Mouse (Mus musculus): ENCODE measurements around the gene Tma7. TPM values are rescaled to one million over a fixed set of nuclear protein-coding genes. Genes with fewer than 3 reads are reported as not detected.

Gene Tma7
- polyA plus RNA-seq, 1 experiment from 2014 or later, result 729 TPM

- Histone ChIP-seq H3K4me1 (peaks cover 39% of the 10 kb centered on the region), H3K27me3 (no peaks in the 10 kb centered on the region), H3K27ac (replicated peaks) (no peak overlapping the region), H3K4me3 (no peak overlapping the region), H3K4me2 (replicated peaks) (no peak overlapping the region), H3K9ac (replicated peaks) (no peak overlapping the region), H3K9me3 (no peaks in the 10 kb centered on the region), H3K36me3 (peaks cover 84% of the 10 kb centered on the region)
- 92% methylated on average over 5 of the region's 5 CpGs for WGBS
- ATAC-seq (ENCODE audit: low FRiP score, low read depth), result no peak
These were observed 19.6 kb upstream of the Tma7 start for GRCm38 (mm10) chr9:109101933-109102445.

GRCm38 (mm10) chr9:109100307-109100928 is 18.0 kb upstream of the Tma7 start:
- WGBS, result 92% methylated on average over 20 of the region's 20 CpGs
- peaks cover 42% of the 10 kb centered on the region for H3K4me1 ChIP-seq
- no peaks in the 10 kb centered on the region for H3K9me3 ChIP-seq
- H3K27me3 ChIP-seq, result no peaks in the 10 kb centered on the region
- no peak overlapping the region for H3K4me3 ChIP-seq
- peaks cover 68% of the 10 kb centered on the region for H3K36me3 ChIP-seq
- H3K27ac ChIP-seq (replicated peaks), result no peak overlapping the region
- no peak overlapping the region for H3K9ac ChIP-seq (replicated peaks)
- H3K4me2 ChIP-seq (replicated peaks), result no peak overlapping the region
- no peak for ATAC-seq (ENCODE audit: low FRiP score, low read depth)

- Histone ChIP-seq H3K36me3 (peaks cover 54% of the 10 kb centered on the region), H3K4me1 (peaks cover 47% of the 10 kb centered on the region), H3K4me2 (replicated peaks) (peak overlapping the region; percentile 84), H3K27me3 (no peaks in the 10 kb centered on the region), H3K9me3 (no peaks in the 10 kb centered on the region), H3K27ac (replicated peaks) (no peak overlapping the region), H3K9ac (replicated peaks) (peak overlapping the region; percentile 11; the same call in 1 of the 2 replicates), H3K4me3 (0 out of 2 replicates have a peak overlapping the region, but pooled peaks have one; percentile 6)
- ATAC-seq (ENCODE audit: low FRiP score, low read depth), result no peak
- 71% methylated on average over 6 of the region's 6 CpGs for WGBS
These were observed 16.6 kb upstream of the Tma7 start for GRCm38 (mm10) chr9:109098969-109099368.

GRCm38 (mm10) chr9:109098366-109098765 is 16.0 kb upstream of the Tma7 start:
- Histone ChIP-seq H3K4me1 (peaks cover 51% of the 10 kb centered on the region), H3K36me3 (peaks cover 48% of the 10 kb centered on the region), H3K27ac (replicated peaks) (no peak overlapping the region), H3K27me3 (no peaks in the 10 kb centered on the region), H3K4me3 (peak overlapping the region; percentile 77; the same call in 1 of the 2 replicates), H3K4me2 (replicated peaks) (peak overlapping the region; percentile 84), H3K9me3 (no peaks in the 10 kb centered on the region), H3K9ac (replicated peaks) (peak overlapping the region; percentile 96; the same call in 1 of the 2 replicates)
- ATAC-seq (ENCODE audit: low FRiP score, low read depth), result no peak
- 88% methylated on average over 8 of the region's 8 CpGs for WGBS

GRCm38 (mm10) chr9:109097831-109098230 is 15.4 kb upstream of the Tma7 start:
- H3K4me3 ChIP-seq, result peak overlapping the region; percentile 77
- no peak for ATAC-seq (ENCODE audit: low FRiP score, low read depth)
- H3K9ac ChIP-seq (replicated peaks), result peak overlapping the region; percentile 96
- H3K36me3 ChIP-seq, result peaks cover 43% of the 10 kb centered on the region
- peaks cover 51% of the 10 kb centered on the region for H3K4me1 ChIP-seq
- H3K27me3 ChIP-seq, result no peaks in the 10 kb centered on the region
- 51% methylated on average over 5 of the region's 5 CpGs for WGBS
- H3K9me3 ChIP-seq, result no peaks in the 10 kb centered on the region
- peak overlapping the region; percentile 84 for H3K4me2 ChIP-seq (replicated peaks)
- peak overlapping the region; percentile 100 for H3K27ac ChIP-seq (replicated peaks)

GRCm38 (mm10) chr9:109097291-109097690 is 14.9 kb upstream of the Tma7 start:
- WGBS, result 10% methylated on average over 6 of the region's 6 CpGs
- Histone ChIP-seq H3K9ac (replicated peaks) (peak overlapping the region; percentile 96), H3K27ac (replicated peaks) (peak overlapping the region; percentile 100), H3K9me3 (no peaks in the 10 kb centered on the region), H3K4me2 (replicated peaks) (peak overlapping the region; percentile 84), H3K36me3 (peaks cover 40% of the 10 kb centered on the region), H3K4me3 (peak overlapping the region; percentile 77), H3K27me3 (no peaks in the 10 kb centered on the region), H3K4me1 (peaks cover 51% of the 10 kb centered on the region)
- no peak for ATAC-seq (ENCODE audit: low FRiP score, low read depth)

GRCm38 (mm10) chr9:109096856-109097255 is 14.5 kb upstream of the Tma7 start:
- H3K4me2 ChIP-seq (replicated peaks), result peak overlapping the region; percentile 84
- no peaks in the 10 kb centered on the region for H3K9me3 ChIP-seq
- ATAC-seq (ENCODE audit: low FRiP score, low read depth), result 0 out of 2 replicates have a peak, but pooled peaks have one; percentile 3
- H3K36me3 ChIP-seq, result peaks cover 40% of the 10 kb centered on the region
- peak overlapping the region; percentile 77 for H3K4me3 ChIP-seq
- H3K4me1 ChIP-seq, result peaks cover 51% of the 10 kb centered on the region
- no peaks in the 10 kb centered on the region for H3K27me3 ChIP-seq
- H3K27ac ChIP-seq (replicated peaks), result peak overlapping the region; percentile 100
- WGBS, result 18% methylated on average over 6 of the region's 6 CpGs
- H3K9ac ChIP-seq (replicated peaks), result peak overlapping the region; percentile 96

GRCm38 (mm10) chr9:109096251-109096661 is 13.9 kb upstream of the Tma7 start:
- Histone ChIP-seq H3K27me3 (no peaks in the 10 kb centered on the region), H3K9ac (replicated peaks) (peak overlapping the region; percentile 96), H3K4me3 (peak overlapping the region; percentile 77), H3K36me3 (peaks cover 40% of the 10 kb centered on the region), H3K4me2 (replicated peaks) (peak overlapping the region; percentile 84), H3K4me1 (peaks cover 51% of the 10 kb centered on the region), H3K9me3 (no peaks in the 10 kb centered on the region), H3K27ac (replicated peaks) (peak overlapping the region; percentile 100)
- 12% methylated on average over 9 of the region's 9 CpGs for WGBS
- ATAC-seq (ENCODE audit: low FRiP score, low read depth), result no peak

- Histone ChIP-seq H3K9me3 (no peaks in the 10 kb centered on the region), H3K27ac (replicated peaks) (peak within 1 kb of the TSS; percentile 100), H3K4me3 (peak within 1 kb of the TSS; percentile 77), H3K4me2 (replicated peaks) (peak within 1 kb of the TSS; percentile 84), H3K36me3 (peaks cover 38% of the 10 kb centered on the region), H3K9ac (replicated peaks) (peak within 1 kb of the TSS; percentile 96), H3K4me1 (peaks cover 49% of the 10 kb centered on the region), H3K27me3 (no peaks in the 10 kb centered on the region)
- peak; percentile 75 for ATAC-seq (ENCODE audit: low FRiP score, low read depth)
- WGBS, result under 1% methylated on average over 82 of the region's 102 CpGs
These were observed 13.0 kb upstream of the Tma7 start, which contains the start of gene Plxnb1 for GRCm38 (mm10) chr9:109095137-109095982. Gene Plxnb1 (plus strand): TSS chr9:109095389.

GRCm38 (mm10) chr9:109094553-109095136 is 12.3 kb upstream of the Tma7 start:
- WGBS, result 1% methylated on average over 21 of the region's 21 CpGs
- Histone ChIP-seq H3K9me3 (no peaks in the 10 kb centered on the region), H3K4me3 (peak overlapping the region; percentile 77), H3K36me3 (peaks cover 37% of the 10 kb centered on the region), H3K4me2 (replicated peaks) (peak overlapping the region; percentile 84), H3K4me1 (peaks cover 52% of the 10 kb centered on the region), H3K27ac (replicated peaks) (peak overlapping the region; percentile 100), H3K27me3 (no peaks in the 10 kb centered on the region), H3K9ac (replicated peaks) (peak overlapping the region; percentile 96)
- ATAC-seq (ENCODE audit: low FRiP score, low read depth), result peak; percentile 0; the same call in 1 of the 2 replicates

GRCm38 (mm10) chr9:109093786-109094552 is 11.6 kb upstream of the Tma7 start:
- no peak for ATAC-seq (ENCODE audit: low FRiP score, low read depth)
- Histone ChIP-seq H3K4me3 (peak overlapping the region; percentile 77), H3K4me2 (replicated peaks) (peak overlapping the region; percentile 84), H3K4me1 (peaks cover 46% of the 10 kb centered on the region), H3K9me3 (no peaks in the 10 kb centered on the region), H3K27me3 (no peaks in the 10 kb centered on the region), H3K27ac (replicated peaks) (peak overlapping the region; percentile 100), H3K9ac (replicated peaks) (peak overlapping the region; percentile 96), H3K36me3 (peaks cover 34% of the 10 kb centered on the region)
- WGBS, result 22% methylated on average over 11 of the region's 11 CpGs

Data from midbrain, embryonic 12.5 days (tissue).